ENCODE assay signal across 22 mouse cellular contexts in genomic region chr1:105650650-105651049, GRCm38 (mm10). TPM values are rescaled to one million over a fixed set of nuclear protein-coding genes. Genes with fewer than 3 reads are reported as not detected.
DNase-seq lines count a peak whose midpoint lies in the region; ATAC-seq and TF ChIP-seq lines count a peak whose summit lies in the region.
"Had no signal": no experiment of that assay in that cellular context is flagged by ENCODE, and none has a peak within 500 bp of the region (broad histone marks: within the 10 kb centered on the region; RNA-seq: fewer than 3 reads in every experiment).

No protein-coding gene starts in this region.

- TF ChIP-seq POLR2A in CH12.LX (IDR thresholded peaks at IDR 0.05; ENCODE audit: low read depth, low read length), result no peak

- in situ Hi-C loops in CH12.LX (cut with MboI; ENCODE audit: low pct_ligation_motif_present, low pct_unique_long_range_greater_than_20kb, low sequenced_read_pairs), result no loop called here

- H3K9me3 ChIP-seq in megakaryocyte, embryonic 14.5 days, result no peaks in the 10 kb centered on the region
- H3K9me3 ChIP-seq in CH12.LX (replicated peaks; ENCODE audit: low read length), result no peaks in the 10 kb centered on the region
- H3K9me3 ChIP-seq: G1E had no signal

- no peaks in the 10 kb centered on the region for H3K27me3 ChIP-seq in megakaryocyte, embryonic 14.5 days (replicated peaks)
- H3K27me3 ChIP-seq in CH12.LX (replicated peaks), result no peaks in the 10 kb centered on the region
- H3K27me3 ChIP-seq: Patski had no signal

- no peak for TF ChIP-seq EP300 in CH12.LX (IDR thresholded peaks at IDR 0.05; ENCODE audit: low read length)

- no peak overlapping the region for H3K9ac ChIP-seq in CH12.LX (ENCODE audit: insufficient read depth, low read depth)

- TF ChIP-seq RAD21 in CH12.LX (IDR thresholded peaks at IDR 0.05; ENCODE audit: low read depth, low read length), result no peak

- no peak overlapping the region for H3K27ac ChIP-seq in CH12.LX (ENCODE audit: insufficient read depth, low read depth)

- no peak for TF ChIP-seq CTCF in CH12.LX (conservative IDR thresholded peaks at IDR 0.05 in 1 of 2, IDR thresholded peaks at IDR 0.05 in 1 of 2; ENCODE audit: low read depth in 2 of 2, low read length in 2 of 2)

- H3K4me2 ChIP-seq in CH12.LX (ENCODE audit: insufficient read depth, low read depth, poor library complexity, severe bottlenecking), result no peak overlapping the region

- H3K4me3 ChIP-seq in megakaryocyte, embryonic 14.5 days (replicated peaks), result peak overlapping the region; percentile 72
- no peak overlapping the region for H3K4me3 ChIP-seq in CH12.LX (replicated peaks in 1 of 3; ENCODE audit: low read depth in 2 of 3, low read length in 2 of 3, poor library complexity in 1 of 3)

- H3K36me3 ChIP-seq in megakaryocyte, embryonic 14.5 days (replicated peaks; ENCODE audit: low read length), result peaks cover 81% of the 10 kb centered on the region
- H3K36me3 ChIP-seq in CH12.LX (replicated peaks in 1 of 2; ENCODE audit: control insufficient read depth in 1 of 2, insufficient read depth in 1 of 2, low read length in 1 of 2), result peaks cover 23 to 57% of the 10 kb centered on the region in 2 experiments

- DNase-seq in 416B (ENCODE audit: low read depth), result peak; percentile 55
- DNase-seq in CH12.LX (ENCODE audit: extremely low read depth), result no peak
- DNase-seq in cerebellum, adult 18-20 months, result no peak
- no peak for DNase-seq in adrenal gland, adult 8-10 months
- DNase-seq: adrenal gland, adult 2 months; adrenal gland, postnatal 10 days; adrenal gland, postnatal 14 days; adrenal gland, postnatal 25 days; adrenal gland, postnatal 36 days; B cell, adult 2 months; cerebellum, adult 11 months; cerebellum, adult 11-12 months; cerebellum, adult 2 months; cerebellum, adult 8-10 months; cerebellum, adult 9-10 months; cerebellum, adult 9-11 months had no signal

- dilution Hi-C loops in CH12.LX (cut with MboI; ENCODE audit: extremely low pct_ligation_motif_present, extremely low pct_unique_long_range_greater_than_20kb, low sequenced_read_pairs), result no loop called here

- peaks cover 44% of the 10 kb centered on the region for H3K4me1 ChIP-seq in megakaryocyte, embryonic 14.5 days
- H3K4me1 ChIP-seq in CH12.LX (ENCODE audit: control insufficient read depth in 1 of 2, insufficient read depth in 2 of 2), result peaks cover 0 to 7% of the 10 kb centered on the region in 2 experiments; a peak in 1 of 4 replicates

- ATAC-seq in megakaryocyte, adult 5-6 weeks (ENCODE audit: poor library complexity, severe bottlenecking), result no peak
- ATAC-seq: activated CD4-positive, CD25-positive, alpha-beta regulatory T cell, adult 4 months; CD4-positive, CD25-positive, alpha-beta regulatory T cell, adult 4 months; Patski had no signal

- no peaks in the 10 kb centered on the region for H3K79me2 ChIP-seq in CH12.LX (replicated peaks; ENCODE audit: control insufficient read depth, extremely low read depth, insufficient read depth, poor library complexity, severe bottlenecking)

TF ChIP-seq in CH12.LX, 34 proteins besides CTCF, POLR2A, EP300 and RAD21:
- TF ChIP-seq KAT2A (IDR thresholded peaks at IDR 0.05; ENCODE audit: insufficient replicate concordance, low read length), result no peak
- peak; percentile 57 for TF ChIP-seq BHLHE40 (IDR thresholded peaks at IDR 0.05; ENCODE audit: low read depth, low read length)

RNA-seq across cellular contexts. Expression of gene Pign, which starts 12.8 kb away (rescaled TPM):
- 0.84 and 1.9 TPM in 2 replicates for polyA plus RNA-seq in megakaryocyte, embryonic 14.5 days (2012; ENCODE audit: insufficient read depth, low replicate concordance)
- total RNA-seq in megakaryocyte, adult 5-6 weeks (2015), result 15.3 and 15.7 TPM in 2 replicates
- total RNA-seq in megakaryocyte, adult 5-6 weeks (2017), result 18.0 and 48.9 TPM in 2 replicates
- total RNA-seq in CH12.LX (2012; rRNA removed), result 39.9 and 59.9 TPM in 2 replicates
- 30.4 and 31.9 TPM in 2 replicates for total RNA-seq in CH12.LX (2014; rRNA removed)
- polyA plus RNA-seq in CH12.LX (2012; ENCODE audit: insufficient read length, low read depth), result 17.9 and 23.9 TPM in 2 replicates
- 10 to 100 TPM; 32.8 to 42.3 (median 37.8) TPM for total RNA-seq in adrenal gland, adult 8-10 months (2022)

RNA-seq across cellular contexts. Expression of gene Relch, which starts 13.0 kb away (rescaled TPM):
- 25.5 and 40.6 TPM in 2 replicates for polyA plus RNA-seq in megakaryocyte, embryonic 14.5 days (2012; ENCODE audit: insufficient read depth, low replicate concordance)
- total RNA-seq in megakaryocyte, adult 5-6 weeks (2015), result 48.7 and 57.3 TPM in 2 replicates
- 45.0 and 47.5 TPM in 2 replicates for total RNA-seq in megakaryocyte, adult 5-6 weeks (2017)
- total RNA-seq in CH12.LX (2012; rRNA removed), result 23.1 and 25.3 TPM in 2 replicates
- 25.9 and 28.5 TPM in 2 replicates for total RNA-seq in CH12.LX (2014; rRNA removed)
- 23.5 and 24.3 TPM in 2 replicates for polyA plus RNA-seq in CH12.LX (2012; ENCODE audit: insufficient read length, low read depth)
- 10 to 100 TPM; 35.9 to 75.3 (median 50.9) TPM for total RNA-seq in adrenal gland, adult 8-10 months (2022)
